Mouse (Mus musculus): ENCODE results near the gene Tomm20.
"Not testable (repeated sequence)": the region's sequence is repeated elsewhere in the genome, so short reads cannot be mapped to it uniquely, and the experiment has no call there.

Gene Tomm20

GRCm38 (mm10) chr8:126945730-126946163, at the start of gene Tomm20:
TSS of gene Tomm20 (minus strand) at chr8:126945844.
- DNase-seq (ENCODE audit: extremely low read depth, low read depth) = peak; percentile 77

DNA sequence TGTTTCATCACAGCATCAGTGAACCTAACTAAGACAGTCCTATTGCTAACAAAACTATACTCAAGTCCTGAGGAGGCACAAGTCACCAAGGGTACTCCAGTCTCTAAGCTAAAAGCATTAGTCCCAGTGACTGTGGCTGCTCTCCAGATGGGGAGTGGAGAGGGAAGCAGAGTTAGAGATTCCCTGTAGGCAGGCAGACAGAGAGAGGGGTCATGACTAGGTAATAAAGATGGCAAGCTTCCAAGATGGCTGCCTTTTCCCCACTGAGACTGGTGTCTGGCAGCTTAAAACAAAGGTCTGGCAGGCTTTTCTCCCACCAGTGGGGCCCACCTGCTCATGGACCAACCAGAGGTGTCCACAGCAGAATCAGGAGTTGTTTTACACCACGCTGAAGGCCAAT, 48.9 kb upstream of the Tomm20 start:
- DNase-seq (ENCODE audit: extremely low read depth, low read depth) = no peak

DNA sequence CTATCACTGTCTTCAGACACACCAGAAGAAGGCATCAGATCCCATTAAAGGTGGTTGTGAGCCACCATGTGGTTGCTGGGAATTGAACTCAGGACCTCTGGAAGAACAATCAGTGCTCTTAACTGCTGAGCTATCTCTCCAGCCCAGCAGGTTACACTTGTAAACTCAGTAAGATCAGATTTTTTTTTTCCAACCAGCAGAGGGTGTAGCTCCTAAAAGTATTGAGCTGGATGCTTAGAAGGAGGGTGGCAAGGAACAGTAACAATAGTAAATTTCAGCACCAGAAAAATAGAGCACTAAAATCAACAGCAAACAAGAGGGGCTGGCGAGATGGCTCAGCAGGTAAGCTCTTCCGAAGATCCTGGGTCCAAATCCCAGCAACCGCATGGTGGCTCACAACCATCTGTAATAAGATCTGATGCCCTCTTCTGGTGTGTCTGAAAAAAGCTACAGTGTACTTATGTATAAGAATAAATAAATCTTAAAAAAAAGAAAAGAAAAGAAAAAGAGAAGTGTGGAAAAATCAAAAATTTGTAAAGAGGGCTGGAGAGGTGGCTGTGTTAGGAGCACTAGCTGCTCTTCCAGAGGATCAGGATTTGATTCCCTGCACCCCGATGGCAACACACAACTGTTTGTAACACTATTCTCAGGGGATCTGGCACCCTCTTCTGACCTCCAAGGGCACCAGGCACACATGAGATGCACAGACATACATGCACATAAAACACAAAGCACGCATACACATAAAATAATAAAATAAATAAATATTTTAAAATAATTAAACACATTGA, 43.9 kb upstream of the Tomm20 start:
- no peak for DNase-seq (ENCODE audit: extremely low read depth, low read depth)

DNA sequence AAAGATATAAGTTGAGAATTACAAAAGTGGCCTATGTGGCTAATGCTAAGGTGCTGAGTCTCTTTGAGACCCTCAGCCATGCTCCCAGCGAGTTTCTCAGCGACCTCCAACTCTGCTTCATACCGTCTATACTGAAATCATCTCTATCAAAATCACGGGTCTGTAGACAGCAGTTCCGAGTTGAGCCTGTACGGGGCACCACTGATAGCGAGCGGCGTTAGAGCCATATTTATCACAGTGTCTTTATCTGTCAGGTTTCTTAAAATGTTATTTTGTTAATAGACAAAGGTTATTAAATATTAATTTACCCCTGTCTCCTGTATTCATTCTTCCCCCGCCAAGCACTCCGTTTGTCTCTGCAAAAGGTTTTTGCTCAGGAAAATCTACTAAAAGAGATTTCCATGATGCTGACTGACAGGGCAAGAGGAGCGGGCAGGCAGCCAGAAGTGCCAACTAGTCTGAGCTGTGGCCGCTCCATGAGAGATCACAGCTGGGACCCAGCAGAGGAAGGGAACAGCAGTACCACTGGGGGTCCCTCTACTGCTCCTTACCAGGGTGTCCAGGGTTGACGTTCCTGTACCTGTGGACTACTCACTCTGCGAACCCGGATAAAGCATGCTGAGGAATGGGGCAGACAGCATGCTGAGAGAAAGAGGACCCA, 42.8 kb upstream of the Tomm20 start:
- no peak for DNase-seq (ENCODE audit: extremely low read depth, low read depth)

DNA sequence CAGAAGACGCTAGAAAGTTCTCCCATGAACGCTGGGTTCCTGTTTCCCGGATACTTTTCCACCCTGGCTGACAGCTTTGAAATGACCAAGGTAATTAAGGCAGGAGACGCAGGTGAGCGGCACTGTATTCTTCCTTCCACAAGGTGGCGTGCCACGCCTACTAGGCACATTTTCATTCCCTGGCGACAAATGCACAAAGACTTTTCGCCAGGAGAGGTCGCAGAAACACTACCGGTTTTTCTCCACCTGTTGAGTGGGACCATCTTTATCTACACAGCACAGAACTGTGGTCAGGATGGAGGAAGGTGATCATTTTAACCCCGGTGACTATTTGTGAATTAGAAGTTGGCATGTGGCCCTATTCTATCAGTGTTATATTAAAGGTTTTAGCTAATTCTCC, 40.9 kb upstream of the Tomm20 start:
- DNase-seq (ENCODE audit: extremely low read depth, low read depth) = peak; percentile 56

DNA sequence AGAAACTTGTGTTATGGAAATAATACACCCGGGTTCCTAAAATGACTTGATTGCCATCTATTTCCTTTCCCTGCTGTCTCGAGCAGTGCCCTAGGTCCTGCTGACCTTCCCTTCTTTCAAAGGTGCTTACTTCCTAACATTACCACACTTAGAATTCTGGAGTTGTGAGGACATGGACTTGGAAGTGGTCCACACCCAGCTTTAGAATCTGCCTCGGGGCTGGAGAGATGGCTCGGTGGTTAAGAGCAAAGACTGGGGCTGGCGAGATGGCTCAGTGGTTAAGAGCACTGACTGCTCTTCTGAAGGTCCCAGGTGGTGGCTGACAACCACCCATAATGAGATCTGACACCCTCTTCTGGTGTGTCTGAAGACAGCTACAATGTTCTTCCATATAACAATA, 34.4 kb upstream of the Tomm20 start:
- DNase-seq (ENCODE audit: extremely low read depth, low read depth) = no peak

DNA sequence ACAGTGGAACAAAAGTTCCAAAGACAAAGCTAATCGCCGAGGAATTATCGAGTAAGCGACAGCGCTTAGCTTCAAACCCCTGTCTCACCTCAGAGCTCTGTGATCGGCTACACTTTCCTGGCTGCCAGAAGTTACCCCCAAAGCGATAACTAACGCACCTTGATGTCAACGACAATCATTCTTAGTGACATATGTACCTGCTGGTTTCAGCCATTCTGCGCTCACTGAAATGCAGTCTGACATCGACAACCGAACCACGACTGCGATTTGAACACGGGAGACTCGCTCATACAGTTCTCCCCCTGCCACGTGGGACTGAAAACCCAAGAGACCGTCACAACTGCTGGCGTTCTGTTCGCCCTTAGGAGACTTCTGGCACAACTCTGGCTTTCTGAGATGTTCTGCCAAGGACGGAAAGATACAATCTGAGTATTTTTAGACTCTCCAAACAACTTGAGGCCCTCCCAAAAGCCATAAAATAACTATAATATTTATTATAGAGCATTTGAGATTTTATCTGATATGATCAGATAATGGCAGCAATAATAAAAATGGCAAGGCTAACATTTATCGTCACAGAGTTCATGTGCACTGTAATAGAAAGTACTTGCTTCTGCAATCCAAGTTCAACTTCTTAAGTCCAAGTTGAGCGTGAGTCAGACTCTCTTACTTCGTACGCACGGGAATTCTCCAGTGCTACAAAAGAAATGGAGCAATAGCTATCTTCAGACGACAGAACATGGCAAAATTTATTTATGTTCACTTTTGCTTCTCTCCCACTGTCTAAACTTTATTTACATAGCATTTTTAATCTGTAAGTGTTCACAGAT, 33.7 kb upstream of the Tomm20 start:
- peak; percentile 46 for DNase-seq (ENCODE audit: extremely low read depth, low read depth)

DNA sequence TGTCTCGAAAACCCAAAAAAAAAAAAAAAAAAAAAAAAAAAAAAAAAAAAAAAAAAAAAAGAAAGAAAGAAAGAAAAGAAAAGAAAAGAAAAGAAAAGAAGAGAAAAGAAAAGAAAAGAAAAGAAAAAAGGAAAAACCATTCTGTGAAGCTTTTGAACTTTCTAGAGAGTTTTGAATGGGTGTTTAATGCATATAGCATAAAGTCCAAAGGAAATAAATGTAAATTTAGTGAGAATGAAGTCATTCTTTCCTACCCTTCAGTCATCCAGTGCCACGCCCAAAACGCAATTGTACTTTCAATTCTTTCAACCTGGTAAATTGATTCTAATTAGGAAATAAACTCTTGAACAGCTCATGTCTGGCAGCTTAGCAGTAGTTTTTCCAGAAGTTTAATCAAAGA, 32.9 kb upstream of the Tomm20 start:
- DNase-seq (ENCODE audit: extremely low read depth, low read depth) = not testable (repeated sequence)

DNA sequence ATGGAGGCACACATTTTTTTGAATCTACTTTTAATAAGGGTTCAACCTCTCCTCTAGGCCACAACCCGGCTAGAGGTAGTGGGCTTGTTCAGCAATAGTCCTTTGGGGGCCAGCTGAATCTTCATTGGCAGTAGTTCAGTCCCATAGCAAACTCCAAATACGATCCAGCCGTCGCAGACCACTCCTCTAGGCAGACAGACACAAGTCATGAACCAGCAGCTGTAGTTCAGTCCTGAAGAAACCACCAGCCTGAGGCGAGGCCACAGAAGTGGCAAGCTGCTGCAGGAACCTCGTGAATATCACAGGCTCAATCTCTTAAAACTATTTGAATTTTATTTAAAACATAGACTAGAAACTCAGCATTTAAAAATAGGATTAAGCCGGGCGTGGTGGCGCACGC, 32.4 kb upstream of the Tomm20 start:
- DNase-seq (ENCODE audit: extremely low read depth, low read depth) = no peak

GRCm38 (mm10) chr8:126976608-126977348, 31.1 kb upstream of the Tomm20 start:
- no peak for DNase-seq (ENCODE audit: extremely low read depth, low read depth)

- peak; percentile 53 for DNase-seq (ENCODE audit: extremely low read depth, low read depth)
These were observed 30.1 kb upstream of the Tomm20 start for GRCm38 (mm10) chr8:126975706-126976105.

GRCm38 (mm10) chr8:126974511-126974910, 28.9 kb upstream of the Tomm20 start:
- no peak for DNase-seq (ENCODE audit: extremely low read depth, low read depth)

DNA sequence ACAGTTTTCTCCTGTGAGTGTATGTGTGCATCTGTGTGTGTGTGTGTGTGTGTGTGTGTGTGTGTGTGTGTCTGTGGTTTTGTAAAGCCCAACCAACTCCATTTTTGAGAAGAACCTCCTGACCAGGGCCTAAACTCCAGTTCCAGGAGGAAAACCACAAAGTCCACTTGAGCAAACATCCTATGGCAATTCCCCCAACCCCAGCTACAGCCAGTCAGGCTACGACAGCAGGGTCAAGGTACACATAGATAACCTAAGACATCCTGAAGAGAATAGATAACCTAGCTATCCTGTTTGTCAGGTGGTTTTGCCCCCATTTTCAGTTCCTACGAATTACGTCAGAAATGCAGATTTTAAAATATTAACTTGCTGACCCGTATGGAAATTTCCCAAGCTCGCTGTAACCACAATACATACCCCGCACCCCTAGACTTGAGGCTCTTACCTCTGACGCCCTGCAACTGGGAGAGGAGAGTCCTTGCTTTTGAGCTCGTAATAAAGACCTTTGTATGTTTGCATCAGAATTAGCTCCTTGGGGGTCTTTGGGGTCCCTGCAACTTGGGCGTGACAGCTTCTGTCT, 28.1 kb upstream of the Tomm20 start:
- DNase-seq (ENCODE audit: extremely low read depth, low read depth) = no peak

- no peak for DNase-seq (ENCODE audit: extremely low read depth, low read depth)
These were observed 27.0 kb upstream of the Tomm20 start for GRCm38 (mm10) chr8:126972649-126973048.

DNA sequence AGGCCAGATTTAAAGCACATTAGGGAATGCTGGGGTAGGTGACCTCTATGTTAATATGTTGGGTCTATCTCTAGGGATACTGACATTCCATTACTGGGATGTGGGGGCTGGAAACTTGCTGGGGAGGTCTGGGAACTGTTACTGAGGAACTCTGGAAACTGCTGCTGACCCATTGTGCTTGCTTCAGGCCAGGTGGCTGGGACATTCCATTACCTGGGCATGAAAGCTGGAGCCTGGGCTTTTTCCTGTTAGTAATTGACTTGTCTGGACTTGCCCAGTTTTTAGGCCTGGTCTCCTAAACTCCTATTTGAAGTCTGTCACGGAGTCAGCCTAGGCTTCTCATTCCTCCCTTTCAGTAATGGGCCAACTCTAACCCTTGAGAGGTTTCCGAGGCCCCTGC, 26.5 kb upstream of the Tomm20 start:
- no peak for DNase-seq (ENCODE audit: extremely low read depth, low read depth)

DNA sequence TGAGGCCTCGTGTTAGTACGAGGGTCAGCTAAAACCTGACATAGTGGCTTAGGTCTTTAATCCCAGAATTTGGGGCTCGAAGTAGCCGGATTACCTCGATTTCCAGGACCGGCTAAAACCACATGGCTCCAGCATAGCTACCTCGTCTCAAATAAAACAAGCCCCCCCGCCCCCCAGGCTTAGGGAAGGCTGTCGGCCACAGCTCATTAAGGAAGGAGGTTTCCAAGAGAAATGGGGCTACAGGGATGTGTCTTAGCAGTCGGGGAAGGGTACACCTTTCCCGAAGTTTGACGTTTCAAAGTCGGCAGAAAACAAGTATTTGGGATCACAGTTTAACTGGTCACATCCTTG, 25.6 kb upstream of the Tomm20 start:
- no peak for DNase-seq (ENCODE audit: extremely low read depth, low read depth)

- DNase-seq (ENCODE audit: extremely low read depth, low read depth) = peak; percentile 93
These were observed 25.1 kb upstream of the Tomm20 start, which contains the start of gene Rbm34 for GRCm38 (mm10) chr8:126970579-126971313. TSS of gene Rbm34 (minus strand) at chr8:126971071.

DNA sequence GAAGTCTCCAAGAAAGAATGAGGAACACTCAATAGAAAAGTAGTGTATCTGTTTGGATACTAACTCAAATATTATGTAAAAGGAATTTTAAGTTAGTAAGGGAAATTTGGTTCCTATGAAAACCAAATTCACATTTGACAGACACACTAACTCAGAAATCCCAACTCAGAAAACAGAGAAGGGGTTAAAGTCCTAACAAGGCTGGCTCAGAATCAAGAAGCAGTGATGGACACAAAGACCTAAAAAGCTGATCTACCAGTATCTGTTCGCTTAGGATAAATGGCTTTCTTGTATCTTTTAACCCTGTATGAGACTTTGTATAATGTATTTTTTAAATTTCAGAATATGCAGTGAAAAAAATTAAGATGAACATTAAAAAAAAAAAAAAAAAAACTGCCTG, 23.9 kb upstream of the Tomm20 start:
- no peak for DNase-seq (ENCODE audit: extremely low read depth, low read depth)

- DNase-seq (ENCODE audit: extremely low read depth, low read depth) = no peak
These were observed 22.5 kb upstream of the Tomm20 start for GRCm38 (mm10) chr8:126968107-126968506.

DNA sequence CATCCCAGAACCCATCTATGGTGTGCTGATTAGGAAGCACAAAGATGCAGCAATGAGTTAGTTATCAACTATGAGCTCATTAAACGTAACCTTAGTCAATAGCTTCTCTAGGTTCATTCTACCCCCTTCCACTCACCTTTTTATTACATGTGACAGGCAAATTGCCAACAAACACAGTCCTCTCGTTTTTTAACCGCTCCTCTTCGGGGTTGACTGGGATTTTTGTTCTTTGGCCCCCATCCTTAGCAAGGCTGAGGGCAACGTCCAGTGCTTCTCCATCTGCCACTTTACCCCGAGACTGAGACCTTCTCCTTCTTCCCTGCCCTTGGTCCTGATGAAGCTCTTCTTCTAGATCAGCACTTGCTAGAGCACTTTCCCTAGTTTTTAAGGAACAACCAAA, 19.6 kb upstream of the Tomm20 start:
- no peak for DNase-seq (ENCODE audit: extremely low read depth, low read depth)
